Mouse (Mus musculus) kidney, adult 2 months (tissue): ENCODE data around the gene Fhit.

Experiments used
- CTCF ChIP-seq: fragments of 200-500 bp; conservative IDR thresholded peaks from 2 replicates; pipeline ENCODE4 v1.5.1; 2011; ENCODE audit warnings: low read depth, mild to moderate bottlenecking, control low read depth, low read length, moderate library complexity, mixed read lengths; ENCODE audit not compliant: insufficient read depth, insufficient read length
- POLR2A ChIP-seq: fragments of 200-500 bp; IDR thresholded peaks from one replicate; pipeline ENCODE4 v1.6.1; 2011; ENCODE audit warnings: low read depth, low read length, control low read depth

GRCm38 (mm10) chr14:10194130-10194529 lies 967.7 kb downstream of the Fhit start:
- TF ChIP-seq CTCF (no peak), POLR2A (no peak)
